Mouse (Mus musculus) lung, embryonic 14.5 days (tissue): ENCODE measurements around the gene Ell3. TPM values are rescaled to one million over a fixed set of nuclear protein-coding genes. Genes with fewer than 3 reads are reported as not detected.

Experiments
- ATAC-seq: fragments of 200-750 bp; cut with Nextera tagmentation; 2 replicates; pipeline ENCODE4 v1.8.0; 2017; ENCODE audit warnings: mild to moderate bottlenecking, moderate TSS enrichment, moderate library complexity; ENCODE audit not compliant: insufficient read depth
- DNase-seq: peaks from one replicate; pipeline ENCODE4 v3.0.0-alpha.2; 2015
- H3K27ac ChIP-seq: fragments of 300-500 bp; sonication (generic); 2 replicates; pipeline ENCODE4 v1.5.1; 2014; ENCODE audit warnings: low read depth, mild to moderate bottlenecking, moderate library complexity
- H3K27me3 ChIP-seq: fragments of 300-500 bp; sonication (generic); 2 replicates; pipeline ENCODE4 v1.6.1; 2014; ENCODE audit warnings: low read length, control low read depth; ENCODE audit not compliant: insufficient read depth
- H3K36me3 ChIP-seq: fragments of 300-500 bp; sonication (generic); 2 replicates; pipeline ENCODE4 v1.6.1; 2014; ENCODE audit warnings: control low read depth; ENCODE audit not compliant: insufficient read depth
- H3K4me1 ChIP-seq: fragments of 300-500 bp; sonication (generic); 2 replicates; pipeline ENCODE4 v1.6.1; 2014; ENCODE audit warnings: antibody characterized with exemption, control low read depth; ENCODE audit not compliant: insufficient read depth
- H3K4me2 ChIP-seq: fragments of 300-500 bp; sonication (generic); 2 replicates; pipeline ENCODE4 v1.6.1; 2014; ENCODE audit warnings: mild to moderate bottlenecking
- H3K4me3 ChIP-seq: fragments of 300-500 bp; sonication (generic); 2 replicates; pipeline ENCODE4 v1.5.1; 2014; ENCODE audit warnings: low read depth, low read length
- H3K9ac ChIP-seq: fragments of 300-500 bp; sonication (generic); 2 replicates; pipeline ENCODE4 v1.6.1; 2014
- H3K9me3 ChIP-seq: fragments of 300-500 bp; sonication (generic); 2 replicates; pipeline ENCODE4 v1.6.1; 2016; ENCODE audit warnings: low read depth, low read length, control low read depth
- CTCF ChIP-seq: IDR thresholded peaks from 2 replicates; pipeline ENCODE4 v1.5.1; 2016; ENCODE audit warnings: antibody characterized with exemption, low read depth
- WGBS: fragments of 180-500 bp; shearing (Covaris S2); extraction: QIAGEN DNeasy Blood & Tissue Kit; methylation state at CpG from one replicate; pipeline ENCODE4 v1.1.7; 2014; 5-methylcytosine and 5-hydroxymethylcytosine counted together
- polyA plus RNA-seq: library from polyadenylated mRNA; unstranded; fragments of >200 nt; fragmentation: Nextera tagmentation; extraction: Ambion mirVana; gene quantifications from 2 replicates; pipeline ENCODE4 v1.2.1, GENCODE M21; 2014

The Ell3 gene
- polyA plus RNA-seq, 1 experiment from 2014 or later: 10.4 TPM

GRCm38 (mm10) chr2:121440834-121441605, 3.1 kb downstream of the Ell3 start:
- no peak for TF ChIP-seq CTCF
- Histone ChIP-seq H3K4me2 (no peak overlapping the region; the same call in 1 of the 2 replicates), H3K27ac (no peak overlapping the region), H3K36me3 (peaks cover 36% of the 10 kb centered on the region), H3K9me3 (no peaks in the 10 kb centered on the region), H3K4me1 (peaks cover 4% of the 10 kb centered on the region), H3K27me3 (no peaks in the 10 kb centered on the region; the same call in 1 of the 2 replicates), H3K4me3 (no peak overlapping the region), H3K9ac (no peak overlapping the region)
- WGBS: 51% methylated on average over 5 of the region's 5 CpGs
- no peak for ATAC-seq
- no peak for DNase-seq

- 65% methylated on average over 4 of the region's 4 CpGs for WGBS
These were observed 4.3 kb downstream of the Ell3 start for GRCm38 (mm10) chr2:121439746-121440145.

GRCm38 (mm10) chr2:121434854-121435253, 9.2 kb downstream of the Ell3 start:
- ATAC-seq: no peak
- Histone ChIP-seq H3K4me2 (no peak overlapping the region), H3K9ac (no peak overlapping the region), H3K27me3 (no peaks in the 10 kb centered on the region), H3K4me3 (no peak overlapping the region), H3K4me1 (no peaks in the 10 kb centered on the region), H3K27ac (no peak overlapping the region), H3K36me3 (peaks cover 96% of the 10 kb centered on the region), H3K9me3 (no peaks in the 10 kb centered on the region)
- peak; percentile 44 for TF ChIP-seq CTCF
- peak; percentile 68 for DNase-seq
- WGBS: 94% methylated on average over 1 of the region's 1 CpGs

More at GRCm38 (mm10) chr2:121439746-121440145, 4.3 kb downstream of the Ell3 start:
- Histone ChIP-seq H3K4me1 (peaks cover 4% of the 10 kb centered on the region), H3K9ac (no peak overlapping the region), H3K27me3 (no peaks in the 10 kb centered on the region; the same call in 1 of the 2 replicates), H3K4me3 (no peak overlapping the region), H3K9me3 (no peaks in the 10 kb centered on the region), H3K4me2 (no peak overlapping the region), H3K27ac (no peak overlapping the region), H3K36me3 (peaks cover 49% of the 10 kb centered on the region)
- no peak for DNase-seq
- no peak for TF ChIP-seq CTCF
- ATAC-seq: no peak

- no peak overlapping the region for H3K4me3 ChIP-seq
- H3K9me3 ChIP-seq: no peaks in the 10 kb centered on the region
- H3K9ac ChIP-seq: no peak overlapping the region
- no peak overlapping the region for H3K4me2 ChIP-seq
- TF ChIP-seq CTCF: no peak
- 86% methylated on average over 2 of the region's 2 CpGs for WGBS
- no peak for DNase-seq
- H3K36me3 ChIP-seq: peaks cover 98% of the 10 kb centered on the region
- no peak for ATAC-seq
- H3K27me3 ChIP-seq: no peaks in the 10 kb centered on the region
- H3K4me1 ChIP-seq: no peaks in the 10 kb centered on the region
- no peak overlapping the region for H3K27ac ChIP-seq
These were observed 18.2 kb downstream of the Ell3 start for GRCm38 (mm10) chr2:121425890-121426289.

DNA sequence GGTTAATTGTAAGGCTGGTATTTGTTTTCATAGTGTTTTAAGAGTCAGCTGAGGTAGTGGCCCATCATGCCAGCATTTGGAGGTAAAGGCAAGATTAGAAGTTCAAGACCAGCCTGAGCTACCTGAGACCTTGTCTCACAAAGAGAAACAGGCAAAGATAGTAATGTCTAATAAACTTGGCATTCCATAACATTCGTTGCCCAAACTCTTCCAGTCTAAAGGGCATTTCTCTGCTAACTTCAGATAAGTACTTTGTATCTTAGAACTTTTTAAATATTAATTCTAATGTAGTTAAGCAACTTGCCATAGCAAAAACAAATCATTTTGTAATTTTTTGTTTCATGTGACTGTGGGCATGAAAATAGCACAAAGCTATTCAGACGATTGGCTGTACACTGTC, 20.9 kb downstream of the Ell3 start:
- no peak for DNase-seq
- no peak for TF ChIP-seq CTCF
- no peak overlapping the region for H3K4me2 ChIP-seq
- H3K36me3 ChIP-seq: peaks cover 91% of the 10 kb centered on the region
- no peaks in the 10 kb centered on the region for H3K27me3 ChIP-seq
- no peak for ATAC-seq
- no peak overlapping the region for H3K9ac ChIP-seq
- no peak overlapping the region for H3K27ac ChIP-seq
- 90% methylated on average over 2 of the region's 2 CpGs for WGBS
- H3K9me3 ChIP-seq: no peaks in the 10 kb centered on the region
- H3K4me3 ChIP-seq: no peak overlapping the region
- H3K4me1 ChIP-seq: no peaks in the 10 kb centered on the region

DNA sequence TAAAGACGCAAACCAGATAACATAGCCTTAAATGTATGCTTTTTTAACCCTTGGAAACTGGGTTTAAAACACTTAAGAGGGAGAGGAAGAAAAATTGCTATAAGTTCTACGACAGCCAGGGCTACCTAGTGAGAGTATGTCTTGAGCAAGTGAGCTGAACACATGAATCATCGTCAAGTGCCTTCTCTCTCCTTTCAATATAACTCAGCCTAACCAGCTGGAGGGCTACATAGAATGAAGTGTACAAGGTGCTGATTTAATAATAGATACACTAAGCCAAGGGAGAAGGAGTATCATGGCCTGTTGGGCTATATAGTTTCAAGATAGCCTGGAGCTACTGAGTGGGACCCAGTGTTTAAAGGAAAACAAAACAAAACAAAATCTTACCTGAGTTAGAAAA, 25.6 kb downstream of the Ell3 start:
- H3K9ac ChIP-seq: no peak overlapping the region
- ATAC-seq (no peak), DNase-seq (no peak)
- no peak for TF ChIP-seq CTCF
- H3K4me2 ChIP-seq: no peak overlapping the region
- H3K4me1 ChIP-seq: peaks cover 4% of the 10 kb centered on the region; the same call in 1 of the 2 replicates
- WGBS: 80% methylated on average over 3 of the region's 3 CpGs
- peaks cover 67% of the 10 kb centered on the region for H3K36me3 ChIP-seq
- H3K4me3 ChIP-seq: no peak overlapping the region
- no peak overlapping the region for H3K27ac ChIP-seq
- H3K27me3 ChIP-seq: no peaks in the 10 kb centered on the region
- H3K9me3 ChIP-seq: no peaks in the 10 kb centered on the region

GRCm38 (mm10) chr2:121416356-121416755, 27.7 kb downstream of the Ell3 start:
- Histone ChIP-seq H3K27me3 (no peaks in the 10 kb centered on the region), H3K9ac (peak overlapping the region; percentile 10; the same call in 1 of the 2 replicates), H3K27ac (no peak overlapping the region), H3K4me3 (no peak overlapping the region), H3K36me3 (peaks cover 47% of the 10 kb centered on the region), H3K4me1 (peaks cover 4% of the 10 kb centered on the region; the same call in 1 of the 2 replicates), H3K4me2 (peak overlapping the region; percentile 78), H3K9me3 (no peaks in the 10 kb centered on the region)
- ATAC-seq: no peak
- TF ChIP-seq CTCF: no peak
- no peak for DNase-seq
- WGBS: 90% methylated on average over 6 of the region's 6 CpGs
